Mouse (Mus musculus): ENCODE results near the gene Cdr2. TPM values are rescaled to one million over a fixed set of nuclear protein-coding genes. Genes with fewer than 3 reads are reported as not detected.
"Not testable (repeated sequence)": the region's sequence is repeated elsewhere in the genome, so short reads cannot be mapped to it uniquely, and the experiment has no call there.

Cdr2 gene
- polyA plus RNA-seq, 1 experiment from 2014 or later: 13.2 TPM

DNA sequence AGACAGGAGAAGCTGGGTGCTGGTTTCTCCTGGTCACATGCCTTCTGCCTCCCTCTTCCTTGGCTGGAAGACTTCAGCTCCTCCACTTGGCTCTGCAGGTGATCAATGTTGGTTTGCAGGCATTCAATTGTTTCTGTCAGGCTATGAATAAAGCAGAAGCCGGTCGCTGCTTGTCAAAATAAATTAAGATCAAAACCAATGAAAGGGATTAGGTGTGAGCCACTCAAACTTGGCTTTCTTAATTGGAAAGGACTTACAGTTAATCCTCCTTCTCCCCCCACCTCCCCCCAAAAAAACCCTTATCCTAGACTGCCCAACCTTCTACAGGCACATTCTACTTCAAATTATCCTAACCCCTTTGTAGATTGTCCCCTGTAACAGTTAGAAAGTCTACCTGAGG lies 22.0 kb downstream of the Cdr2 start:
- Histone ChIP-seq H3K27ac (ENCODE audit: low read length) (no peak overlapping the region), H3K4me3 (ENCODE audit: low read depth, low read length) (no peak overlapping the region), H3K36me3 (ENCODE audit: control insufficient read depth, insufficient read depth, low read length) (peaks cover 27% of the 10 kb centered on the region; the same call in 1 of the 2 replicates), H3K9ac (replicated peaks; ENCODE audit: low read depth, low read length) (no peak overlapping the region), H3K4me2 (replicated peaks; ENCODE audit: low read depth, low read length) (no peak overlapping the region), H3K27me3 (ENCODE audit: control insufficient read depth, insufficient read depth, low read length) (no peaks in the 10 kb centered on the region), H3K4me1 (ENCODE audit: control insufficient read depth, insufficient read depth, low read length) (no peaks in the 10 kb centered on the region), H3K9me3 (ENCODE audit: control insufficient read depth, low read depth, low read length) (no peaks in the 10 kb centered on the region)
- ATAC-seq (ENCODE audit: insufficient number of reproducible peaks, insufficient read depth, low FRiP score, low read depth): no peak
- WGBS: 83% methylated on average over 2 of the region's 2 CpGs

DNA sequence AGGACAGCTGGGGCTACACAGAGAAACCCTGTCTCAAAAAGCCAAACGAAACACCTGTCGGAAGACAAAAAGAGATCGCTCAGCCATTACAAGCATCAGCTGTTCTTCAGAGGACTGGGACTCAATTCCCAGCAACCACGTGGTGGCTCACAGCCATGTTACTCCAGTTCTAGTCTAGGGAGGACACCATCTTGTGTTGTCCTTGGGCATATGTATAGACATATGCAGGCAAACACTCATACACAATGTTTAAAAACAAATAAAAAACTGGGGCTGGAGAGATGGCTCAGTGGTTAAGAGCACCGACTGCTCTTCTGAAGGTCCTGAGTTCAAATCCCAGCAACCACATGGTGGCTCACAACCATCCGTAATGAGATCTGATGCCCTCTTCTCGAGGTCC lies 28.5 kb downstream of the Cdr2 start:
- H3K4me2 ChIP-seq (replicated peaks; ENCODE audit: low read depth, low read length); ATAC-seq (ENCODE audit: insufficient number of reproducible peaks, insufficient read depth, low FRiP score, low read depth); H3K9me3 ChIP-seq (ENCODE audit: control insufficient read depth, low read depth, low read length); H3K27me3 ChIP-seq (ENCODE audit: control insufficient read depth, insufficient read depth, low read length); H3K4me3 ChIP-seq (ENCODE audit: low read depth, low read length); H3K9ac ChIP-seq (replicated peaks; ENCODE audit: low read depth, low read length); H3K4me1 ChIP-seq (ENCODE audit: control insufficient read depth, insufficient read depth, low read length); H3K27ac ChIP-seq (ENCODE audit: low read length): not testable (repeated sequence)
- H3K36me3 ChIP-seq (ENCODE audit: control insufficient read depth, insufficient read depth, low read length): peaks cover 12% of the 10 kb centered on the region; the same call in 1 of the 2 replicates
- 79% methylated on average over 7 of the region's 7 CpGs for WGBS

DNA sequence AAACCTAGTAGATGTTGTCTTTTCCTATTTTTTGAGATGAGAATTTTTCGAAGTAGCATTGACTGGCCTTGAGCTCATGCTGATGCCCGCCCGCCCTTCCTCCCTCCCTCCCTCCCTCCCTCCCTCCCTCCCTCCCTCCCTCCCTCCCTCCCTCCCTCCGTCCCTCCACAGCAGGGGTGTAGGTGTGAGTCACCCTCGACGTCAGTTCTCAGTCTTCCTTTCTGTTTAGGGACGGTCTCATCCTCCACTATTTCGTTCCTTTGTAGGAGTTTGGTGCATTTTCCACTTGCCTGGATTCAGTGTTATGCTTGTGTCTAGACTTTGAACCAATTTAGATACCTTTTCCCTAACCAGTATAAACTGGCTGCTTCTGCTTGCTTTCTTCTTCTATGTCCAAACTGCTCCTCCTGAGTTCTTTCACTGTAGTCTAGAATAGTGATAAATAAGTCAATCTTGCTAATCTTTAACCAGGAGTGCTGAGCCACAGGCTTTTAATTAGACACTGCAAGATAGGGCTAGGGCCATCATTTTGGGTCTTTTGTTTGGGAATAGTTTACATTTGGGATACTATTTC lies 38.1 kb downstream of the Cdr2 start:
- Histone ChIP-seq H3K4me2 (replicated peaks; ENCODE audit: low read depth, low read length) (no peak overlapping the region), H3K4me3 (ENCODE audit: low read depth, low read length) (no peak overlapping the region), H3K9ac (replicated peaks; ENCODE audit: low read depth, low read length) (no peak overlapping the region), H3K4me1 (ENCODE audit: control insufficient read depth, insufficient read depth, low read length) (no peaks in the 10 kb centered on the region), H3K27ac (ENCODE audit: low read length) (no peak overlapping the region), H3K9me3 (ENCODE audit: control insufficient read depth, low read depth, low read length) (no peaks in the 10 kb centered on the region), H3K36me3 (ENCODE audit: control insufficient read depth, insufficient read depth, low read length) (peaks cover 65% of the 10 kb centered on the region), H3K27me3 (ENCODE audit: control insufficient read depth, insufficient read depth, low read length) (no peaks in the 10 kb centered on the region)
- WGBS: 72% methylated on average over 7 of the region's 8 CpGs
- ATAC-seq (ENCODE audit: insufficient number of reproducible peaks, insufficient read depth, low FRiP score, low read depth): no peak

DNA sequence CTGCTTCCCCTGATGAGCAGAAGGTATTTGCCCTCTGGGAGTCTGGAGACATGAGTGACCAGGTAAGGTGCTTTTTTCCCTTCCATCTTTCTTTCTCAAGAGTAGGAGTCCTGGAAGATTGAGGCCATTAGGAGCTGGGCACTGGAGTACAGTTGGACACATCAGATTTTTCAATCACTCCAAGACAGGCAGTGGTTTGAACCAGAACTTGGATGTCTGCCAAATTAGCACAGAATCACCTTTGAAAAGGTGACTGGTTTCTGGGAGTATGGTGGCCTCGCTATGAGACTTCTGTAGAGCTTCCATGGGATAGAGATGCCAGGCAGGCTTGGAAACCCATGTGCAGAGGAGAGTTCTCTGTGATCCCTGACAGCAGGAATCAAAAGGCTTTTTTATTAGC lies 39.6 kb downstream of the Cdr2 start:
- 68% methylated on average over 1 of the region's 1 CpGs for WGBS
- Histone ChIP-seq H3K36me3 (ENCODE audit: control insufficient read depth, insufficient read depth, low read length) (peaks cover 67% of the 10 kb centered on the region), H3K4me2 (replicated peaks; ENCODE audit: low read depth, low read length) (no peak overlapping the region), H3K27me3 (ENCODE audit: control insufficient read depth, insufficient read depth, low read length) (no peaks in the 10 kb centered on the region), H3K9me3 (ENCODE audit: control insufficient read depth, low read depth, low read length) (no peaks in the 10 kb centered on the region), H3K9ac (replicated peaks; ENCODE audit: low read depth, low read length) (no peak overlapping the region), H3K4me1 (ENCODE audit: control insufficient read depth, insufficient read depth, low read length) (no peaks in the 10 kb centered on the region), H3K4me3 (ENCODE audit: low read depth, low read length) (no peak overlapping the region), H3K27ac (ENCODE audit: low read length) (no peak overlapping the region)
- no peak for ATAC-seq (ENCODE audit: insufficient number of reproducible peaks, insufficient read depth, low FRiP score, low read depth)

DNA sequence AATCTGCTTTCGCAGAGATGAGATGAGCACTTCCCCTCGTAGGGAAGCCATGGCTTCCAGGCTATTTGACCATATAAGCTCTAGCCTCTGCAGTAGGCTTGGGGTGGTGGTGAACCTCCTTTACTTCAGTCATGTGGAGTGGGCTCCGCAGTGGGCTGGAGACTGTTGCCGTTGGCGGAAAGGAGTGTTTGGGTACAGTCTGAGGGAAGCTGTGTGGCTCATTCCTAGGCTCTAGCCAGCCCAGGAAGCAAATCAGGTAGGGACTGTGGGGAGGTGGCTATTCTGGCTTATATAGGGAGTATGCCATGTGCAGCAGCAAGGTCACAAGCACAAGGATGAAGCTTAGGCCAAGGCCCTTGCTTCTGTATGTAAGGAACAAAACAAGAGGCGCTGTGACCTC lies 40.9 kb downstream of the Cdr2 start:
- no peak overlapping the region for H3K4me2 ChIP-seq (replicated peaks; ENCODE audit: low read depth, low read length)
- H3K36me3 ChIP-seq (ENCODE audit: control insufficient read depth, insufficient read depth, low read length): peaks cover 71% of the 10 kb centered on the region
- no peaks in the 10 kb centered on the region for H3K9me3 ChIP-seq (ENCODE audit: control insufficient read depth, low read depth, low read length)
- no peak overlapping the region for H3K9ac ChIP-seq (replicated peaks; ENCODE audit: low read depth, low read length)
- H3K4me3 ChIP-seq (ENCODE audit: low read depth, low read length): no peak overlapping the region
- H3K4me1 ChIP-seq (ENCODE audit: control insufficient read depth, insufficient read depth, low read length): no peaks in the 10 kb centered on the region
- 91% methylated on average over 6 of the region's 6 CpGs for WGBS
- no peaks in the 10 kb centered on the region for H3K27me3 ChIP-seq (ENCODE audit: control insufficient read depth, insufficient read depth, low read length)
- no peak overlapping the region for H3K27ac ChIP-seq (ENCODE audit: low read length)
- no peak for ATAC-seq (ENCODE audit: insufficient number of reproducible peaks, insufficient read depth, low FRiP score, low read depth)

DNA sequence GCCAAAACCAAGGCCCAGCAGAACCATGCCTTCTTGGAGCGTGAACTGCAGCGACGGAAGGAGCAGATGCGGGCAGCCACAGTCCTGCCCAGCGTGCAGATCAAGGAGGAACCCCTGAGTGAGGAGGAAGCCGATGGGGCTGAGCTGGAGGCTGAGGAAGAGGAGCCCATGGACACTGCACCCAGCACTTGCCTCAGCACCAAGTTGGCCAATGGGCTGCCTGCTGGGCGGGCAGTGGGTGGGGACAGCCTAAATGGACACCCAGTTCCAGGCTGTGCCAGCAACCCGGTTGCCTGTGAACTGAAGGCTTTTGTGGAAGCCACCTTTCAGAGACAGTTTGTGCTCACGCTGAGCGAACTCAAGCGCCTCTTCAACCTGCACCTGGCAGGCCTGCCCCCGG lies 41.8 kb downstream of the Cdr2 start:
- WGBS: 90% methylated on average over 12 of the region's 12 CpGs
- Histone ChIP-seq H3K27ac (ENCODE audit: low read length) (no peak overlapping the region), H3K4me1 (ENCODE audit: control insufficient read depth, insufficient read depth, low read length) (no peaks in the 10 kb centered on the region), H3K4me3 (ENCODE audit: low read depth, low read length) (no peak overlapping the region), H3K9me3 (ENCODE audit: control insufficient read depth, low read depth, low read length) (no peaks in the 10 kb centered on the region), H3K36me3 (ENCODE audit: control insufficient read depth, insufficient read depth, low read length) (peaks cover 74% of the 10 kb centered on the region), H3K9ac (replicated peaks; ENCODE audit: low read depth, low read length) (no peak overlapping the region), H3K27me3 (ENCODE audit: control insufficient read depth, insufficient read depth, low read length) (no peaks in the 10 kb centered on the region), H3K4me2 (replicated peaks; ENCODE audit: low read depth, low read length) (no peak overlapping the region)
- no peak for ATAC-seq (ENCODE audit: insufficient number of reproducible peaks, insufficient read depth, low FRiP score, low read depth)

DNA sequence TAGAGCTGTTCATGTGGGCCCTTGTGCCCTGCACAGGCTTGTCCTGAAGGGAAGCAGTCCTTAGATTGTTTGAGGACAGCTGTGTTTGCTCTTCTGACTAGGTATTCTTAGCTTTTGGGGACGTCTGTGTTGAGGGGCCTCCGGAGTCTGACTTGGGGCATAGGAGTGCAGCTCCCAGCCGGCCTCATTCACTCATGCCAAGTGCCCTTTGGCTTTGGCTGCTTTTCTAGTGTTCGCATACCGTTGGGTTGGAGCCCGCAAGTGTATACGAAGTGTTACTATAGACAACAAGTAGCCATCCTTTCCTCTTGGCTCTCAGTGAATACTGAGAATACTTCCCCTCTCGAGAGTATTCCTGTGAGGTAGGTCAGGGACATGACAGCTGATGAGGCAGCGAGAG lies 43.9 kb downstream of the Cdr2 start:
- H3K4me1 ChIP-seq (ENCODE audit: control insufficient read depth, insufficient read depth, low read length): no peaks in the 10 kb centered on the region
- H3K36me3 ChIP-seq (ENCODE audit: control insufficient read depth, insufficient read depth, low read length): peaks cover 69% of the 10 kb centered on the region
- H3K9ac ChIP-seq (replicated peaks; ENCODE audit: low read depth, low read length): no peak overlapping the region
- H3K27me3 ChIP-seq (ENCODE audit: control insufficient read depth, insufficient read depth, low read length): no peaks in the 10 kb centered on the region
- ATAC-seq (ENCODE audit: insufficient number of reproducible peaks, insufficient read depth, low FRiP score, low read depth): no peak
- H3K4me3 ChIP-seq (ENCODE audit: low read depth, low read length): no peak overlapping the region
- no peak overlapping the region for H3K4me2 ChIP-seq (replicated peaks; ENCODE audit: low read depth, low read length)
- 73% methylated on average over 9 of the region's 9 CpGs for WGBS
- no peak overlapping the region for H3K27ac ChIP-seq (ENCODE audit: low read length)
- no peaks in the 10 kb centered on the region for H3K9me3 ChIP-seq (ENCODE audit: control insufficient read depth, low read depth, low read length)

DNA sequence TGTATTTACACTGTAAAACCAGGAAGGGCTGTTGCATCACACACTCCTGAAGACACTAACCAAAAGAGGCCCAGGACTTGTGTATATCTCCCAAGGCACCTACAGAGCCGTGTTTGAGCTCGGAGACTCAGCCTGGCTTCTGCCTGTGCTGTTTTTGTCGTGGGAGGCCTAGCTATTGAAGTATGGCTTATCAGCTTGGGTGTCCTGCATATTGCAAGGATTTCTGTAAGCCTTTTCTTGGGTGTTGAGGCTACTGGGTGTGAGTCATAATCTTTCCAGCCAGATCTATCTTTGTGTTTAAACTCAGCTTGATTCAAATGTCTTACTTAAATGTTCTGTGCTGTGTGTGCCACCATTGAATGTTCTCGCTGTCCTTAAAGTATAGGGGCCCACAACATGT lies 45.6 kb downstream of the Cdr2 start:
- Histone ChIP-seq H3K36me3 (ENCODE audit: control insufficient read depth, insufficient read depth, low read length) (peaks cover 68% of the 10 kb centered on the region), H3K9ac (replicated peaks; ENCODE audit: low read depth, low read length) (no peak overlapping the region), H3K4me1 (ENCODE audit: control insufficient read depth, insufficient read depth, low read length) (no peaks in the 10 kb centered on the region), H3K4me2 (replicated peaks; ENCODE audit: low read depth, low read length) (no peak overlapping the region), H3K27me3 (ENCODE audit: control insufficient read depth, insufficient read depth, low read length) (no peaks in the 10 kb centered on the region), H3K9me3 (ENCODE audit: control insufficient read depth, low read depth, low read length) (no peaks in the 10 kb centered on the region), H3K4me3 (ENCODE audit: low read depth, low read length) (no peak overlapping the region), H3K27ac (ENCODE audit: low read length) (no peak overlapping the region)
- no peak for ATAC-seq (ENCODE audit: insufficient number of reproducible peaks, insufficient read depth, low FRiP score, low read depth)
- 84% methylated on average over 4 of the region's 4 CpGs for WGBS

DNA sequence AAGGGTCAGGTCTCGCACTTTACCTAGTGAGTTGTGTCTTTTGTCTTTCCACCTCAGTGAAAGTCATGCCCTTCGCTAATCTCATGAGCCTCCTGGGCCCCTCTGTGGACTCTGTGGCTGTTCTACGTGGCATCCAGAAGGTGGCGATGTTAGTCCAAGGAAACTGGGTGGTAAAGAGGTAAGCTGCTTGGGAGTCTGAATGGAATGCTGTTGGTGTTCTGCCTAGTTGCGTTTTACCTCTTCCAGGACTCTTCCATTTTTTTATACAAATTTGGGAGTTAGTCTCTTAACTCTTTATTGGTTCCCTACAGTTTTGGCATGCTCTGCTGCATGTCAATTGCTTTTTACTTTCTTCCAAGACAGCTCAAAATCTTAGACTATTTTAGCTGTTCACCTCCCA lies 47.4 kb downstream of the Cdr2 start:
- Histone ChIP-seq H3K4me1 (ENCODE audit: control insufficient read depth, insufficient read depth, low read length) (no peaks in the 10 kb centered on the region), H3K27me3 (ENCODE audit: control insufficient read depth, insufficient read depth, low read length) (no peaks in the 10 kb centered on the region), H3K27ac (ENCODE audit: low read length) (no peak overlapping the region), H3K9ac (replicated peaks; ENCODE audit: low read depth, low read length) (no peak overlapping the region), H3K9me3 (ENCODE audit: control insufficient read depth, low read depth, low read length) (no peaks in the 10 kb centered on the region), H3K36me3 (ENCODE audit: control insufficient read depth, insufficient read depth, low read length) (peaks cover 63% of the 10 kb centered on the region), H3K4me2 (replicated peaks; ENCODE audit: low read depth, low read length) (no peak overlapping the region), H3K4me3 (ENCODE audit: low read depth, low read length) (no peak overlapping the region)
- WGBS: 38% methylated on average over 5 of the region's 5 CpGs
- no peak for ATAC-seq (ENCODE audit: insufficient number of reproducible peaks, insufficient read depth, low FRiP score, low read depth)
